Mouse (Mus musculus) testis, postnatal 10 days (tissue): ENCODE measurements around the gene Tbr1.
A peak's percentile ranks its signal among the peaks of the same experiment; 100 is the strongest.

Experiments used
- DNase-seq: peaks from one replicate; pipeline ENCODE4 v3.0.0; 2021; ENCODE audit warnings: low spot score

The Tbr1 gene

DNA sequence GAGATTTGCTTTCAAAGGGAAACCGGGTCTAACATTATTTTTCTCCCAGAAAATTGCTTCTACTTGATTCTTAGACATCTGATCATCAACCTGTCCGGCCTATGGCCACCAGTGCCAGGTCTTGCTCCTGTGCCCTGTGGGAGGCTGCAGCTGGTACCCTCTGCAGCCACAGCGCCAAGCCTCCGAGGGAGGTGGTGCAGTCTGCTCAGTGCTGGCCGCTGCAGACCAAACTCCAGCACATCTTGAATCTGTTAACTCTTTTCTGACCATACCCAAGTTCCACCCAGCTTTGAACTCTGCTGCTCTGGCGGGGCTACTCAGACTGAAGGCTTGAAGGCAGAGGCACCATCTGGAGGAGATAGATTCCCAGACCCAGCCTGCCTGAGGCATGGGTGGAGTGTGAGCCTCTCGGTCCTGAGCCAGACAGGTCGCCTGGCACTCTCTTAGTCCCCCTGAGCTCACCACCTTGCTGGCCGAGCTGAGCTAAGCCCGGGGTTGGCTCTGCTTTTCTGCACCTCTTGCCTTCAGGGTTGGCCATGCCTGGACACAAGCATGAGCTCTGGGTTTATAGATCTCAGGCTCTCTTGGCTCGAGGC is at the start of gene Tbr1:
TSS of gene Tbr1 (plus strand) at position 275 of the 596 bp plus-strand sequence.
- peak; percentile 40 for DNase-seq

- DNase-seq: no peak
Measured at GRCm38 (mm10) chr2:61754989-61755388, 47.7 kb upstream of the Tbr1 start.

GRCm38 (mm10) chr2:61759234-61759855 is 43.4 kb upstream of the Tbr1 start:
- DNase-seq: no peak

- no peak for DNase-seq
Measured at GRCm38 (mm10) chr2:61760044-61760443, 42.7 kb upstream of the Tbr1 start.

GRCm38 (mm10) chr2:61764470-61765105 is 38.1 kb upstream of the Tbr1 start:
- DNase-seq: no peak

DNA sequence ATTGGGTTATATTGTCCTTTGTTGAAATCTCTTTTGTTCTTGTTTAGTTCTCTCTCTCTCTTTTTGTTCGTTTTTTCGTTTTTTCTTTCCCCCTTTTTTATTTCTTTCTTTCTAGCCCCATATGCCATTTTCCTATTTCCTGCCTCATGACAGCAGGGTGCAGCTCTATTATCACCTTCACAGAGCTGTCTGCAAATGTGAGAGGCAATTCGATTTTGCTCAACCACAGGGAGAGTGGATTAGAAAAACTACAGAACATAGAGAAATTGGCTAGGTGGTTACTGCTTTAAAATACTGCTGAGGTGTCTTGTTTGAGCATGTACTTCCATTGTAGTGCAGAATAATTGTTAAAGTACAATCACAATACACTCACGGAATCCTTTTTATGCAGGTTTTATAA is 37.2 kb upstream of the Tbr1 start:
- no peak for DNase-seq

DNA sequence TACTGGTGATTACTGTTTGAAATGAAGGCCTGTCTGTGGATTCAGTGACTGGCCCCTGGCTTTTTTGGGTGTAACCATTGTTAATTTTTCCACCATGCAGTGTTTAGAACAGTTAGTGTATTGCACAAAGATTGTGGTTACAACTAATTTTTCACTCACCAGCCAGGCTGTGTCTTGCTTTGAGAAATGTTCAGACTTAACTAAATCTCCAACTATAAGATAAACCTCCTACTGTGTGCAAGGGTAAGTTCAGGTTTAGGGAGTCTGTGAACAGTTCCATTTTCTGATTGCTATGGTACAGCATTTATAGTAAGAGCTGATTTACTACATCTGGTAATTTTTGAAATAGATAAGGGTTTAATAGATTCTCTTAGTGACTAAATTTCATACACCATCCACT is 21.9 kb upstream of the Tbr1 start:
- no peak for DNase-seq

GRCm38 (mm10) chr2:61794960-61795359 is 7.8 kb upstream of the Tbr1 start:
- DNase-seq: no peak

GRCm38 (mm10) chr2:61798048-61798447 is 4.7 kb upstream of the Tbr1 start:
- DNase-seq: no peak

DNA sequence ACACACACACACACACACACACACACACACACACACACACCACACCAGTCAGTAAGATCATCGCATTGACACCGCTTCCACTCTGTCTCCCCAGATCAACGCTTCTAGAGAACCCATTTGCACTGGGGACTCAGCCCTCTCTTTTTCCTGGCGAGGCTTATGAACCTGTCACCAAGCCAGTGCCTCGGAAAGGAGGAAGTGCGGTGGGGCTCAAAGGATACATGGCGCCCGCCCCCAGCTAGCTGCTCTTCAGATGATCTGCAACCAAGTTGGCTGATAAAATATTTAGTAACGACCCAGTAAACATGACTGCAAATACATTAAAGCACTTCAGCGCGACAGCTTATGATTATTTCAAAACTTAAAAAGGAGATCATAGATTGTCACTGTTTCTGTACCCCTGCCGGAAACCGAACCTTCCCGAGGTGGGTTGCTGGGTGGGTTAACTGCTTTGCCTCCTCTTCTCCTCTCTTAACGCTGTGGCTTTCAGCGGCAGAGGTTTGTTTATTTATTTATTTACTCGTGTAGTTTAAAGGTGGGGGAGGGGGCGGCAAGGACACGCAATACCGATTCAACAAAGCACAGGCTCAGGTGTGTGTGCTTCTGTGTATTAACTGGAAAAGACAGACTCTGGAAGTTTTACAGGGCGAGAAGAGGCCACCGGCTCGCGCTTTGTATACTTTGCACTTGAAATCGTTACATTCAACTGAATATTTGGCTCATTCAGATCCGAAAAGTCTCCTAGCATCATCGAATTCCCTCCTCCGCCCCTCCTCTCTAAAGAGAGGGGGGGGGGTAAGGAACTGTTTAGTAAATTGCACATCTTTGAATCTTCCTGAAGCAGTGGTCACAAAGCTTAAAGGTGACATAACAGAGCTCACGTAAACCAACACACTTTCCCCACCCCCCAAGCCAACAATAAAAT is 975 bp downstream of the Tbr1 start:
- no peak for DNase-seq

DNA sequence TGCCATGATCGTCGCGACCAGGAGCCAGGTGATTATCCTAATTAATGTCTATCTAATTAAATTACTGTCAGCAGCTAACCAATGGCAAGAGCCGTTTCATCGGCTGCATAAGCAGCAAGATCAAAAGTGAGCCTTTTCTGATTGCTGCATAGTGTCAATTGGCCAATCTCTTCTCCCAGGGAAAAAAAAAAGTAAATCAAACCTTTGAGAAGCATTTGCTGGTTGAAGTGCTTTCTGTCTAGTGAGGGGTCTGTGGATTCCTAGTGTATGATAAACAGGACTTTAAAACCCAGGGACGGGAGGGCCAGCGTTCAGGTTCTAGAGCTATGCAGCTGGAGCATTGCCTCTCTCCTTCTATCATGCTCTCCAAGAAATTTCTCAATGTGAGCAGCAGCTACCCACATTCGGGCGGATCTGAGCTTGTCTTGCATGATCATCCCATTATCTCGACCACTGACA is 1.7 kb downstream of the Tbr1 start:
- DNase-seq: no peak

- DNase-seq: peak; percentile 43
Measured at GRCm38 (mm10) chr2:61804841-61805540, 2.3 kb downstream of the Tbr1 start.

- peak; percentile 40 for DNase-seq
Measured at GRCm38 (mm10) chr2:61805541-61806345, 3.0 kb downstream of the Tbr1 start.

- DNase-seq: no peak
Measured at GRCm38 (mm10) chr2:61806346-61806825, 3.7 kb downstream of the Tbr1 start.

DNA sequence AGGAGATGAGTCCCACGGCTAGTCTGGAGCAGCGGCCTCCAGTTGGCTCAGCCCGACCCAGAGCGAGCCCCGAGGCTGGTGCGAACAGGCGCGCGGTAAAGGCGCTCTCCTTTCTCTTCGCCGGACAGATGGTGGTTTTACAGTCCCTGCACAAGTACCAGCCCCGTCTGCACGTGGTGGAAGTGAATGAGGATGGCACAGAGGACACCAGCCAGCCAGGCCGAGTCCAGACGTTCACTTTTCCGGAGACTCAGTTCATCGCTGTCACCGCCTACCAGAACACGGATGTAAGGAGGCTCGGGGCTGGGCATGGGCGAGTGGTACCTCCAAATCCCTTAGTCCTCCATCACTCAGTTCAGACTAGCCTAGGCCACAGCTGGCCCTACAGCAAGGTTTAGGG is 4.4 kb downstream of the Tbr1 start:
- peak; percentile 43 for DNase-seq

GRCm38 (mm10) chr2:61807781-61808180 is 5.1 kb downstream of the Tbr1 start:
- DNase-seq: no peak

DNA sequence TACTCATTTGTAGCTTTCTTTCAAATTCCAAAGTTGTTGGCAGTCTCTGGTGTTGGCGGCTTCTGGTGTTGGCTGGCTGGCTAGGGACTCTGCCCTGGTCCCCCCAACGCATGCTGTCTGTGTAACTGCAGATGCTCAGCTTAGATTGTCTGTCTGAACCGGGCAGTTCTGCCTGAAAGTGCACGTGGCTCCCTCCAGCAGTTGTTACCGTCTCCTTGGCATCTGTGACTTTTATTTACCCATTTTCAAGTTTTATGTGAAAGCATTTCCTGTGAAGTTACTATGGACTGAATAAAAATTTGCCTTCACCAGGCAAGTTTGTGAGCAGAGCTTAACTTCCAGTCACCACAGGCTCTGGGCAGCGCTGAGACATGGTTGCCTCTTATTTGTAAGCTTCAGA is 6.0 kb downstream of the Tbr1 start:
- DNase-seq: no peak

DNA sequence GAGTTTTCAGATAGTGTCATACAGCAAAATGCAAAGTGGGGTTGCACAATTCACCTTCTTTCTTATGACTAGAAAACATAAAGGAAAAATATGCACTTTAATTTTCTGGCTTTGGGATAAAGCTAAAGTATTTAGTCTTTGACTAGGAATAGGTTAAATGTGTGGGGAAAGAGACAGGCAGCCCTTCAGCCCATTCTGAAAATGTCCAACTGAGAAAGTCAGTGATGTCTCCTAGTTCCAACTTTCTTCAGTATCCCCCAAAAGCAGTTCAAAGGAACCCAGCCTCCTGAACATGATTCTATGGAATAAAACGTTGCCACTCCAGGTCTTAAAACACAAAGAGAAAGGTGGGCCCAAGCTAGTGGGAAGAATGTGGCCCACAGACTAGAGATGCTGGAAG is 6.7 kb downstream of the Tbr1 start:
- DNase-seq: no peak

GRCm38 (mm10) chr2:61810751-61811150 is 8.0 kb downstream of the Tbr1 start:
- no peak for DNase-seq

GRCm38 (mm10) chr2:61811163-61811506 is 8.4 kb downstream of the Tbr1 start:
- DNase-seq: no peak
